Mouse (Mus musculus): ENCODE data around the gene Lrrc27. TPM values are rescaled to one million over a fixed set of nuclear protein-coding genes. Genes with fewer than 3 reads are reported as not detected.

The Lrrc27 gene
- polyA plus RNA-seq, 1 experiment from 2014 or later, result 2.9 TPM

DNA sequence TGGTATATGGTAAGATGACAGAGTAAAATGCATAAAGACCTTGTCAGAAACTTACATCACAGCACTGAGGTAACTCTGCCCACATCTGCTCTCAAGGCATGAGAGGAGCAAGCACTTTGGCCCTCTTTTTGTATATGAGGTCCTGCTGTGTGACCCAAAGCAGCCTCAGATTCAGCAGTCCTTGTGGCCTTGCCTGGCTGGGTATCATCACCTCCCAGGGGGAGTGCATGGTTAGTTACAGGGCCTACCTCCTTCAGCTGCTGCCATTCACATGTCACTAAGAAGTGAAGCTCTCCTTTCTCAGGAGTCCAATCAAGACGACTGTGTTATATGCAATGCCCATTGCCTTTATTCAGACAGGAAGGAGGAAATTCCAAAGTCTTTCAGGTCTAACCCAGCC, 2.7 kb downstream of the Lrrc27 start:
- Histone ChIP-seq H3K36me3 (no peaks in the 10 kb centered on the region), H3K9me3 (no peaks in the 10 kb centered on the region), H3K9ac (no peak overlapping the region), H3K4me2 (no peak overlapping the region), H3K27ac (no peak overlapping the region), H3K4me1 (peaks cover 18% of the 10 kb centered on the region), H3K4me3 (replicated peaks) (no peak overlapping the region), H3K27me3 (replicated peaks) (no peaks in the 10 kb centered on the region)
- no peak for ATAC-seq (ENCODE audit: insufficient read depth, low FRiP score, low read depth)
- WGBS, result 73% methylated on average over 1 of the region's 1 CpGs

DNA sequence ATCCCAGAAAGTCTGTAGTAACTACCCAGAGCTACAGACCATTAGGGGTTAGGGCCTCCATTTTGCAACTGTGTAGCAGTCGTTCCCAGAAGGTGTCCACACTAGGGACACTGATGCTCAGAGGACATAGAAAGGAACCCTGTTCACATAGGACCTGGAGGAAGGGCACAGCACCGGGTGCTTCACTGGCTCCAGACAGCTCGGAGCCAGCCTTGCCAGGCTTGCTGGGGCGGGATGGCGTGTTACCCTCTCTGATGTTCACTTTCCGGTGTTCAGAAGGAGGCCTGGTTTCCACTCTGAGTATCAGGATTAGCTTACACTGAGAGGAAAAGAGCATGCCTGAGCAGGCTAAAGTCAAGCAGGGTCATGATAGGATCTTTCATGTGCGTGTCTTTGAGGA, 3.2 kb downstream of the Lrrc27 start:
- no peaks in the 10 kb centered on the region for H3K36me3 ChIP-seq
- H3K9ac ChIP-seq, result no peak overlapping the region
- ATAC-seq (ENCODE audit: insufficient read depth, low FRiP score, low read depth), result no peak
- no peaks in the 10 kb centered on the region for H3K27me3 ChIP-seq (replicated peaks)
- H3K27ac ChIP-seq, result no peak overlapping the region
- no peak overlapping the region for H3K4me3 ChIP-seq (replicated peaks)
- 87% methylated on average over 7 of the region's 7 CpGs for WGBS
- no peaks in the 10 kb centered on the region for H3K9me3 ChIP-seq
- H3K4me1 ChIP-seq, result peaks cover 18% of the 10 kb centered on the region
- H3K4me2 ChIP-seq, result no peak overlapping the region

DNA sequence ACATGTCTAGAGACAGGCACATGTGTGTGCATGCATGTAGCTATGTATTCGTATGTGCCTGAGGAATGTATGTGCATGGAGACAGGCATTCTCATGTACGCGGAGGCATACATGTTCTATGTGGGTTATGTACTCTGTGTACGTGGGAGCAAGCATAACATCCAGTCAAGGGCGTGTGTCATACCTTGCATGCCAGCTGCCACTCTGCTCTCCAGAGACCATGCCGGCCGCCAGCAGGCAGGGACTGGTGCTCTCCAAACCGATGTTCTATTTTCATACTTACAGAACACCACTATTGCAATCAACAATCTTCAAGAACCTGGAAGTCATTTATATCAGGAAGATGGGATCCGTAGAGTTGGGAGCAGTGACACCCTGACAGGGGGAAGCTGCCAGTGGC, 3.7 kb downstream of the Lrrc27 start:
- Histone ChIP-seq H3K4me2 (no peak overlapping the region), H3K9me3 (no peaks in the 10 kb centered on the region), H3K4me3 (replicated peaks) (no peak overlapping the region), H3K36me3 (no peaks in the 10 kb centered on the region), H3K27me3 (replicated peaks) (no peaks in the 10 kb centered on the region), H3K4me1 (peaks cover 18% of the 10 kb centered on the region), H3K9ac (no peak overlapping the region), H3K27ac (no peak overlapping the region)
- no peak for ATAC-seq (ENCODE audit: insufficient read depth, low FRiP score, low read depth)
- 84% methylated on average over 9 of the region's 9 CpGs for WGBS

DNA sequence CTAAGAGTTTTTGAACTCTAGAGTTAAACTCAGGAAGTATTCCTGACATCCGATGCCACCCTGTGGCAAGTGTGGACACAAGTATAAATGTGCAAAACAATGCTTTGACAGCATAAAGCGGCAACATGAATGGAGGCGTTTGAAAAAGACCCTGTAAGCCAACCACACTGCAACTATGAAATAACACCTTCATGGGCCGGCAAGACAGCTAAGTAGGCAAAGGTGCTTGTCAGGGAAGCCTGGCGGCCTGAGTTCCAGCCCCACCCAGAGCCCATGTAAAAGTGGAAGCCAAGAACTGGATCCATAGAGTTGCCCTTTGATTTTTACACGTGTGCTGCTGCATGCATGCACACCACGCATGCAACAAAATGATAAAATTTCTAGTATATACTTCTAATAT, 4.3 kb downstream of the Lrrc27 start:
- Histone ChIP-seq H3K36me3 (no peaks in the 10 kb centered on the region), H3K27ac (no peak overlapping the region), H3K27me3 (replicated peaks) (no peaks in the 10 kb centered on the region), H3K4me3 (replicated peaks) (no peak overlapping the region), H3K9me3 (no peaks in the 10 kb centered on the region), H3K9ac (no peak overlapping the region), H3K4me2 (no peak overlapping the region), H3K4me1 (peaks cover 18% of the 10 kb centered on the region)
- ATAC-seq (ENCODE audit: insufficient read depth, low FRiP score, low read depth), result no peak
- WGBS, result 83% methylated on average over 7 of the region's 7 CpGs

DNA sequence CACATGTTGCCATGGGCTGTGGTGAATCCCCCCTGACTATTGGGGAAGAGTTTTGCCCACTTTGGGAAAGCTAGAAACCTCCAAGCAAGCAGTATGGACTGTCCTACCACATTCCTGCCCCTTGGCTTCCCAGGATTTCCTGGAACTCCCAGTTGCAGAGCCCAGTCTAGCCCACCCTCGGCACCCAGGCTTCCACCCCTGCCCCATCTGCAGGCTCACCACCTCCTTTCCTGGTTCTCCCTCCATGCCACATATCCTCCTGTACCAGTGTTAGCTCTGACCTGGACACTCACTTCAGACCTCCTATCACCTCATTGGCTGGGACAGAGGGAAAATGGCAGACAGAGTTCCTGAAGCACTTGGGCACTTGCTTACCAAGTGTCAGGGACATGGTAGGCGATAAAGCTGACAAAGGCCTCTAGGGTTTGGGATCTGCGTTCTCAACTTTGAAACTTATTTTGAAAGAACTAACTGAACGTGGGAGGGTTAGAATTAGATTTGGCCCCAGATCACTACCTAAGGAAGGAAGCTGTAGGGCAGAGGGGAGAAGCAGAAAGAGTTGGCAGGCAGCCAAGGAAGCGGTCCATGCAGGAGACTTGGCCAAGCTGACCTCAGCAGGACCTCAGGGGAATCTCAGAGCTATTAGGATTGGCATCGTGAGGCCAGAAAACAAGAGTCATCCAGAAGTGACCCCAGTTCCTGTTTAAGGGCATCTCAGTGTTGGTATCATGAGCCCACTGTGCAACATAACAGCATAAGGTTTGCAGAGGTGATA, 6.0 kb downstream of the Lrrc27 start:
- Histone ChIP-seq H3K4me3 (replicated peaks) (no peak overlapping the region), H3K9me3 (no peaks in the 10 kb centered on the region), H3K4me1 (peaks cover 11% of the 10 kb centered on the region), H3K4me2 (no peak overlapping the region), H3K27me3 (replicated peaks) (no peaks in the 10 kb centered on the region), H3K9ac (no peak overlapping the region), H3K36me3 (no peaks in the 10 kb centered on the region), H3K27ac (no peak overlapping the region; the same call in 1 of the 2 replicates)
- ATAC-seq (ENCODE audit: insufficient read depth, low FRiP score, low read depth), result no peak
- 59% methylated on average over 6 of the region's 6 CpGs for WGBS

DNA sequence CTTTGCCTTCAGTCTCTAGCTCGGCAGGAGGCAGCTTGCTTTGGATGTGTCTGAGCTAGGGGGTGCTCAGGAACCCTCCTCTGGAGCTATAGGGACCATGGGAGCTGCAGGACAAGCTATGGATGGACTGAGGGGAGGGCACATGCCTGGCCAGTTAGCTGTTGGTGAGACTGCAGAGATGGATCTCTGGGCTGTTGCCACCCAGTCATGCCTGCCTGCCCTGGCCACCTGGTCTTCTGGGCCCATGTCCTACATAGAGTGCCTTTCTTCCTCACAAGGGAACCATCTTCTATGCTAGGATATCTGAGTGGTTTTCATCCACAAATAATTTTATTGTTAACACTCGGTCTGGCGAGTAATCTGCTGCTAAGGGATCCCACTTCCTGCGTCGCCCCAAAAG, 6.7 kb downstream of the Lrrc27 start:
- Histone ChIP-seq H3K4me2 (no peak overlapping the region), H3K4me3 (replicated peaks) (no peak overlapping the region), H3K4me1 (0 out of 2 replicates have a peak, but pooled peaks cover 10% of the 10 kb centered on the region), H3K36me3 (no peaks in the 10 kb centered on the region), H3K9ac (no peak overlapping the region), H3K27me3 (replicated peaks) (no peaks in the 10 kb centered on the region), H3K27ac (no peak overlapping the region; the same call in 1 of the 2 replicates), H3K9me3 (no peaks in the 10 kb centered on the region)
- ATAC-seq (ENCODE audit: insufficient read depth, low FRiP score, low read depth), result no peak
- 66% methylated on average over 5 of the region's 5 CpGs for WGBS

DNA sequence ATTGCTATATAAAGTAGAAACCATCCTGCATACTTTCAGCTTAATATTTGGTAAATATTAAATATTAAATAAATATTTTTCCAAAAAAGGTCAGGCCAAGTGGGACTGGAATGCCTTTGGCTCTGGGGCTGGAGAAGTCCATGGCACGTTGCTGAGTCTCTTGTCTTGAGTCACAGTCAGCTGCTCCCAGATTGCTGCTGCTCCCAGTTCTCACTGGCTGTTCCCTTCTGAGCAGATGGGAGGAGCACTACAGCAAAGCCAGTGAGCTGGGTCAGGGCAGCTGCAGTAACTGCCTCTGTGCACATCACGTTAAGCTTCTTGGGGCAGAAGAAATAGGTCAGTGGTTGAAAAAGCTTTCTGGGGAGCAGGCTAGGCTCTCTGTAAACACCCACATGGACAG, 7.5 kb downstream of the Lrrc27 start:
- H3K4me2 ChIP-seq, result no peak overlapping the region
- no peaks in the 10 kb centered on the region for H3K27me3 ChIP-seq (replicated peaks)
- no peaks in the 10 kb centered on the region for H3K36me3 ChIP-seq
- H3K4me3 ChIP-seq (replicated peaks), result no peak overlapping the region
- 27% methylated on average over 2 of the region's 2 CpGs for WGBS
- peak; percentile 57; the same call in 1 of the 2 replicates for ATAC-seq (ENCODE audit: insufficient read depth, low FRiP score, low read depth)
- no peak overlapping the region for H3K9ac ChIP-seq
- no peaks in the 10 kb centered on the region for H3K9me3 ChIP-seq
- H3K4me1 ChIP-seq, result 0 out of 2 replicates have a peak, but pooled peaks cover 10% of the 10 kb centered on the region
- no peak overlapping the region; the same call in 1 of the 2 replicates for H3K27ac ChIP-seq

DNA sequence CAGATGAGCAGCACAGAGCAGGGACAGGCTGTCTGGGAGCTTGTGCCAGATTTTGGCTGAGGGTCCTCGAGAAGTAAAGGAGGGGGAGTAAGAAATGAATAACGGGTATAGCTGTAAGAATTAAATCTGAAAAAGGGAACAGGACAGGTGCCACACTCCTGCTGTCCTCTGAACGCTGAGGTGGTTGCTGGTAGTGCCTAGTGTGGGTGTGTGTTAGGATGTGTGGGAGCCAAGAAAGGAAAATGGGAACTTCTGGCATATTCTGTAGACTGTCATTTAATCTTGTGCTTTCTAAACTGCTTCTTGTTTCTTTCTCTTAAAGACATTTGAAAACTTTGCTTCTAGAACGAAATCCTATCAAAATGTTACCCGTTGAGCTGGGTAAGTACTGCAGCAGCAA, 8.3 kb downstream of the Lrrc27 start:
- Histone ChIP-seq H3K4me2 (no peak overlapping the region), H3K27me3 (replicated peaks) (no peaks in the 10 kb centered on the region), H3K27ac (no peak overlapping the region), H3K4me3 (replicated peaks) (no peak overlapping the region), H3K9ac (no peak overlapping the region), H3K9me3 (no peaks in the 10 kb centered on the region), H3K36me3 (no peaks in the 10 kb centered on the region), H3K4me1 (0 out of 2 replicates have a peak, but pooled peaks cover 7% of the 10 kb centered on the region)
- no peak for ATAC-seq (ENCODE audit: insufficient read depth, low FRiP score, low read depth)
- WGBS, result 79% methylated on average over 5 of the region's 5 CpGs

DNA sequence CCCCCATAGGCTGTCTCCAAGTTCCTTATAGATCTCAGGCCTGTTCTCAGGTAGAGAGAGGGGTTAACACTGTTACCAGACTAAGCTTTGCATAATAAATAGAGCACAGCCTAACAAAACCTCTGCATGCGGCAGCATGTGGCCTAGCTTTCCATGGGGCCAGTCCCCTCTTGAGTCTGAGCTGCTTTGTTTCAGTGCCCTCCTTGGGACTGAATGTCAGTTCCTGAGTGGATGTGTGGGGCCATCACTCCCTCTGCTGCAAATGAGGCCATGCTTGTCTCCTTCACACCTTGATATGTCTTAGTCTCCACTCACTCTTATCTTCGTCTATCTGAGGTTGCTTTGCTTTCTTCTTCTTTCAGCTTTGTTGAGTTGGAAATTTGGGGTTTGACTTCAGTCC, 9.1 kb downstream of the Lrrc27 start:
- H3K36me3 ChIP-seq, result no peaks in the 10 kb centered on the region
- WGBS, result 71% methylated on average over 2 of the region's 2 CpGs
- H3K9ac ChIP-seq, result no peak overlapping the region
- H3K4me3 ChIP-seq (replicated peaks), result no peak overlapping the region
- no peaks in the 10 kb centered on the region for H3K27me3 ChIP-seq (replicated peaks)
- H3K4me2 ChIP-seq, result no peak overlapping the region
- ATAC-seq (ENCODE audit: insufficient read depth, low FRiP score, low read depth), result no peak
- H3K27ac ChIP-seq, result no peak overlapping the region
- H3K9me3 ChIP-seq, result no peaks in the 10 kb centered on the region
- H3K4me1 ChIP-seq, result 0 out of 2 replicates have a peak, but pooled peaks cover 5% of the 10 kb centered on the region

DNA sequence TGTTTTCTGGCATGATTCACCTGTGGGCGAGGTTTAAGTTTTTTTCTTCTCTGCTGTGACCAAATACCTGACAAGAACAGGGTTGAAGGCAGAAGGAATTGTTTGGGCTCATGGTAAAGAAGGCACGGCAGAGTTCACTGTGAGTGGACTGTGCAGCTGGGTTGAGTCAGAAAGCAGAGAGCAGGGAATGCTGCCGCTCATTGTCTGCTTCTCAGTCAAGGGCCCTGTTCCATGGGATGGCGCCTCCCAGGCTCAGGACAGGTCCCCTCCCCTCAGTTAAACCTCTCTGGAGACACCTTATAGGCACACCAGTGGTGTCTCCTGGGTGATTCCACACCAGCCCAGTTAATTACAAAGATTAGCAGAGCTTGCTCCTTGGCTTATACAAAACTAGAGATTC, 9.6 kb downstream of the Lrrc27 start:
- Histone ChIP-seq H3K27ac (no peak overlapping the region), H3K9me3 (no peaks in the 10 kb centered on the region), H3K27me3 (replicated peaks) (no peaks in the 10 kb centered on the region), H3K36me3 (no peaks in the 10 kb centered on the region), H3K4me3 (replicated peaks) (no peak overlapping the region), H3K4me1 (0 out of 2 replicates have a peak, but pooled peaks cover 5% of the 10 kb centered on the region), H3K9ac (no peak overlapping the region), H3K4me2 (no peak overlapping the region)
- 74% methylated on average over 4 of the region's 4 CpGs for WGBS
- ATAC-seq (ENCODE audit: insufficient read depth, low FRiP score, low read depth), result no peak

DNA sequence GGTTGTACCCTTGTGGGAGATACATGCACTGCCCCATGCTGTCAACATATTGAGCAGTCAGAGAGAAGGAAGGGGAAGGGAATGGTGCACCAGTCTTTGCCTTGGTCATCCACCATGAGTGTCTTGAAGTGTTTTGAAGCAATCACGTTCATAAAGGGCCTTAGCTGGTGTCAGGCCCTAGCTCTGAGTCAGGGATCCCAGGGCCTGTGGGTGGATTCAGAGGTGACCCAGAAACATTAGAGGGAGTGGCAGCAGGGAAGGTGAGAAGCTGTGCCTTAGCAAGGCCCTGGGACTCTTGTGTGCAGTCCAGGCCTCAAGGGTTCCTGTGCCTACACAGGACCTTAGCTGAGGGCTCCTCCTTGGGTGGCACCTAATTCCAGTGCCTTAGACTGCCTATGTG, 11.3 kb downstream of the Lrrc27 start:
- Histone ChIP-seq H3K9me3 (no peaks in the 10 kb centered on the region), H3K4me3 (replicated peaks) (no peak overlapping the region), H3K4me2 (no peak overlapping the region), H3K4me1 (0 out of 2 replicates have a peak, but pooled peaks cover 2% of the 10 kb centered on the region), H3K36me3 (no peaks in the 10 kb centered on the region), H3K9ac (no peak overlapping the region), H3K27ac (no peak overlapping the region), H3K27me3 (replicated peaks) (no peaks in the 10 kb centered on the region)
- no peak for ATAC-seq (ENCODE audit: insufficient read depth, low FRiP score, low read depth)
- WGBS, result 65% methylated on average over 1 of the region's 1 CpGs

DNA sequence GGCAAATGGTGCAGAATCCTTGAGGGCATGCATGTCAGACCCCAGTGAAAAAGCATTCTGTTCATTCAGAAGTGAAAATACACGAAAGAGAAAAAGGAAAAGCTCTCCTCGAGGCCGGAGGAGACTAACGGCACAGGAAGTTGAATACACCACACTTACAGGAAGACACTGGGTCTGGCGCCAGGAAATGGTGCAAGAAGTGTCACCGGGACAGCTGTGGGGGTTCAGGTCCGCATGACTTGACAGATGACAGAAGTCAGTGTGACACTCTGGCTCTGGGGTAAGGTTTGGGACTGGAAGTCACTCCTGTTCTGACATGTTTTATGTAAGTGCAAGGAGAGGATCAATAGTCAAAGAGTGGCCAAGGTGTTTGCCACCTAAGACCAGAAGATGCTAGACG, 11.9 kb downstream of the Lrrc27 start:
- ATAC-seq (ENCODE audit: insufficient read depth, low FRiP score, low read depth), result no peak
- Histone ChIP-seq H3K9me3 (no peaks in the 10 kb centered on the region), H3K27ac (no peak overlapping the region), H3K4me2 (no peak overlapping the region), H3K36me3 (no peaks in the 10 kb centered on the region), H3K4me3 (replicated peaks) (no peak overlapping the region), H3K27me3 (replicated peaks) (no peaks in the 10 kb centered on the region), H3K9ac (no peak overlapping the region), H3K4me1 (0 out of 2 replicates have a peak, but pooled peaks cover 2% of the 10 kb centered on the region)
- 54% methylated on average over 8 of the region's 8 CpGs for WGBS
